8 mouse cellular contexts compared by ENCODE assay signal in genomic region chr5:125113029-125113428, GRCm38 (mm10).
DNase-seq lines count a peak whose midpoint lies in the region; ATAC-seq lines count a peak whose summit lies in the region.

No protein-coding gene starts in this region.

- peak; percentile 75 to 91 for DNase-seq in cerebellum, postnatal 10 days
- DNase-seq in left cerebral cortex, postnatal 4 days = peak; percentile 87
- no peak for DNase-seq in left cerebral cortex, postnatal 14 days (ENCODE audit: low spot score in 2 of 2)
- DNase-seq in embryo, embryonic 11 days = no peak

- H3K27ac ChIP-seq in intestine, embryonic 15.5 days = peak overlapping the region; percentile 77
- peak overlapping the region; percentile 79 for H3K27ac ChIP-seq in neural tube, embryonic 14.5 days (ENCODE audit: low read depth, low read length)

- H3K4me3 ChIP-seq in intestine, embryonic 15.5 days (replicated peaks) = no peak overlapping the region
- H3K4me3 ChIP-seq in neural tube, embryonic 14.5 days (ENCODE audit: low read depth, low read length) = no peak overlapping the region

- H3K4me1 ChIP-seq in intestine, embryonic 15.5 days (replicated peaks) = peaks cover 36% of the 10 kb centered on the region
- H3K4me1 ChIP-seq in neural tube, embryonic 14.5 days (ENCODE audit: control insufficient read depth, insufficient read depth, low read length) = peaks cover 33% of the 10 kb centered on the region

- intact Hi-C loops in left cerebral cortex, postnatal 4 days (cut with DNase I) = no loop called here
- intact Hi-C loops in left cerebral cortex, postnatal 14 days (cut with DNase I) = loop anchor here (5.0 kb wide), 1 partner anchor 64 kb away; the partner anchor contains the start of gene Ncor2

- H3K4me2 ChIP-seq in intestine, embryonic 15.5 days (replicated peaks) = 0 out of 2 replicates have a peak overlapping the region, but pooled peaks have one; percentile 1
- H3K4me2 ChIP-seq in neural tube, embryonic 14.5 days (ENCODE audit: low read depth, low read length) = no peak overlapping the region

- no peaks in the 10 kb centered on the region for H3K9me3 ChIP-seq in intestine, embryonic 15.5 days
- no peaks in the 10 kb centered on the region for H3K9me3 ChIP-seq in neural tube, embryonic 14.5 days (ENCODE audit: control insufficient read depth, low read length)

- peaks cover 44% of the 10 kb centered on the region for H3K36me3 ChIP-seq in intestine, embryonic 15.5 days
- H3K36me3 ChIP-seq in neural tube, embryonic 14.5 days (ENCODE audit: control insufficient read depth, insufficient read depth, low read length) = peaks cover 16% of the 10 kb centered on the region

- no peak overlapping the region for H3K9ac ChIP-seq in intestine, embryonic 15.5 days
- H3K9ac ChIP-seq in neural tube, embryonic 14.5 days (replicated peaks; ENCODE audit: low read depth, low read length) = no peak overlapping the region; the same call in 1 of the 2 replicates

- WGBS in intestine, embryonic 15.5 days = 43% methylated on average over 5 of the region's 5 CpGs
- WGBS in neural tube, embryonic 14.5 days = 24% methylated on average over 5 of the region's 5 CpGs

- no peaks in the 10 kb centered on the region for H3K27me3 ChIP-seq in intestine, embryonic 15.5 days (replicated peaks)
- no peaks in the 10 kb centered on the region for H3K27me3 ChIP-seq in neural tube, embryonic 14.5 days (ENCODE audit: control insufficient read depth, insufficient read depth, low read length)

- no peak for ATAC-seq in cerebellum, adult (ENCODE audit: insufficient number of reproducible peaks, low FRiP score, low TSS enrichment)
- peak; percentile 66 for ATAC-seq in intestine, embryonic 15.5 days
- ATAC-seq in neural tube, embryonic 14.5 days (ENCODE audit: low read depth) = peak; percentile 72; the same call in 1 of the 2 replicates
- no peak for ATAC-seq in CD4-positive, CD25-positive, alpha-beta regulatory T cell, adult 4 months

Comparison
In these comparisons a context has a peak if more than half of its experiments do, and no peak if none do; other contexts are left out.
1. DNase-seq: peak in cerebellum, postnatal 10 days (2 of 2) and left cerebral cortex, postnatal 4 days (single experiment); none in left cerebral cortex, postnatal 14 days (0 of 2) and embryo, embryonic 11 days (single experiment).
2. ATAC-seq: peak in intestine, embryonic 15.5 days (single experiment) and neural tube, embryonic 14.5 days (single experiment); none in cerebellum, adult (single experiment) and CD4-positive, CD25-positive, alpha-beta regulatory T cell, adult 4 months (single experiment).